Comparison of ENCODE assay signal across 8 mouse cellular contexts in the genomic region with DNA sequence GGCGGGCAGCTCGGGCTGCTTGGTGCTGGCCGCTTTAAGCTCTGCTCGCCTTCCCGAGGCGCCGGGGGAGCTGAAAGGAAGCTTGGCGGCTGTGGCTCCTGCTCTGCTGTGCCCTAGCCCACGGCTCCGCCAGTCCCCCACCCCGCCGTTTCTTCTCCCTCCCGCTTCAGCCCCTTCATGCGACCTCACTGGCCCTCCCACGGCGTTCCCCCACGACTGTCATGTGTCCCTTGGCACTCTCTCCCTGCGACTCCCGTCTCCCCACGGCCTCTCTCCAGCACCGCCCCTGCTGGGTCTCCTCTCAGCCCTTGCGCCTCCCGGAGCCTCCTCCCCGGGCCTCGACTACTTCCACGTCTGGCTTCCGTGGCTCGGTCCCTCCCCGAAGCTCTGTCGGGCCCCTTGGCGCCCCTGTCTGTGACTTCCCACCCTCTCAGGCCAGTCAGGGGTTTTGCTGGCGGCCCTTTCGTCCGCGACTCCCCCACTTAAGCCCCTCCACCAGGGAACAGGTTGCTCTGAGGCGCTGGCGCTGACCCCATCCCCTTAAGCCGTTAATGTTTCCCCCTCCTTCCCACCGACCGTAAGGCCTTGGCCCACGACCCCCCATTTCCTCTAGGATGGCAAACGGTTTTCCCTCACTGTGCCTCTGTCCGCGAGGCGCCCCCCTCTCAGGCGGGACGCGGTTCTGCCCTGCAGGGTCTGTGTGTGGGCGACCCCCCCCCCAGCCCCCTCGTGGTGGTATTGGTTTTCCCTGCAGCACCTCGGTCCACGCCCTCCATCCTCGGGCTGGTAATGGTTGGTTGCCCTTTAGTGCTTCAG. TPM values are rescaled to one million over a fixed set of nuclear protein-coding genes. Genes with fewer than 3 reads are reported as not detected.
DNase-seq lines count a peak whose midpoint lies in the region; ATAC-seq lines count a peak whose summit lies in the region.

No protein-coding gene starts in this region.

- intact Hi-C loops in heart, postnatal 14 days (cut with DNase I) = loop anchor here (10.0 kb wide), 1 partner anchor 1186 kb away; the partner anchor contains the start of gene Amot

- H3K9ac ChIP-seq in embryonic facial prominence, embryonic 14.5 days (ENCODE audit: low read depth, low read length) = peak overlapping the region; percentile 74
- peak overlapping the region; percentile 67 for H3K9ac ChIP-seq in midbrain, embryonic 16.5 days (ENCODE audit: low read depth, low read length)
- peak overlapping the region; percentile 44 for H3K9ac ChIP-seq in stomach, embryonic 15.5 days

- ATAC-seq in embryonic facial prominence, embryonic 14.5 days (ENCODE audit: low read depth) = peak; percentile 67
- ATAC-seq in midbrain, embryonic 16.5 days = peak; percentile 91
- peak; percentile 59 for ATAC-seq in stomach, embryonic 15.5 days (ENCODE audit: insufficient read depth, low FRiP score, low read depth)

- WGBS in embryonic facial prominence, embryonic 14.5 days = 38% methylated on average over 31 of the region's 53 CpGs
- 15% methylated on average over 46 of the region's 53 CpGs for WGBS in midbrain, embryonic 16.5 days
- 17% methylated on average over 47 of the region's 53 CpGs for WGBS in stomach, embryonic 15.5 days

- peak overlapping the region; percentile 74 for H3K27ac ChIP-seq in embryonic facial prominence, embryonic 14.5 days (replicated peaks; ENCODE audit: low read depth, low read length)
- H3K27ac ChIP-seq in midbrain, embryonic 16.5 days (ENCODE audit: low read length) = 0 out of 2 replicates have a peak overlapping the region, but pooled peaks have one; percentile 28
- H3K27ac ChIP-seq in stomach, embryonic 15.5 days = peak overlapping the region; percentile 63

- DNase-seq in embryo, embryonic 10 days (ENCODE audit: low spot score) = peak; percentile 12
- DNase-seq in embryo, embryonic 10.5 days (ENCODE audit: low spot score) = no peak
- DNase-seq in adrenal gland, adult 18-20 months (ENCODE audit: low spot score in 2 of 2) = peak; percentile 13 to 22
- DNase-seq in embryonic facial prominence, embryonic 14.5 days (ENCODE audit: low spot score) = no peak
- DNase-seq in heart, postnatal 14 days = peak; percentile 19 to 26
- peak; percentile 38 for DNase-seq in liver

- no peaks in the 10 kb centered on the region for H3K27me3 ChIP-seq in embryonic facial prominence, embryonic 14.5 days (replicated peaks; ENCODE audit: control insufficient read depth, insufficient read depth, low read length)
- H3K27me3 ChIP-seq in midbrain, embryonic 16.5 days (ENCODE audit: control insufficient read depth, insufficient read depth, low read depth, low read length) = no peaks in the 10 kb centered on the region
- H3K27me3 ChIP-seq in stomach, embryonic 15.5 days (replicated peaks) = no peaks in the 10 kb centered on the region

- H3K9me3 ChIP-seq in embryonic facial prominence, embryonic 14.5 days (ENCODE audit: control insufficient read depth, low read length) = no peaks in the 10 kb centered on the region
- no peaks in the 10 kb centered on the region for H3K9me3 ChIP-seq in midbrain, embryonic 16.5 days (replicated peaks; ENCODE audit: control insufficient read depth, low read length, poor library complexity, severe bottlenecking)
- no peaks in the 10 kb centered on the region for H3K9me3 ChIP-seq in stomach, embryonic 15.5 days

- H3K36me3 ChIP-seq in embryonic facial prominence, embryonic 14.5 days (ENCODE audit: control insufficient read depth, insufficient read depth, low read length) = no peaks in the 10 kb centered on the region
- no peaks in the 10 kb centered on the region for H3K36me3 ChIP-seq in midbrain, embryonic 16.5 days (ENCODE audit: control insufficient read depth, insufficient read depth, low read length)
- H3K36me3 ChIP-seq in stomach, embryonic 15.5 days = no peaks in the 10 kb centered on the region

- no peaks in the 10 kb centered on the region for H3K4me1 ChIP-seq in embryonic facial prominence, embryonic 14.5 days (ENCODE audit: control insufficient read depth, insufficient read depth, low read length)
- peaks cover 3% of the 10 kb centered on the region; the same call in 1 of the 2 replicates for H3K4me1 ChIP-seq in midbrain, embryonic 16.5 days (ENCODE audit: control insufficient read depth, insufficient read depth, low read length)
- 0 out of 2 replicates have a peak, but pooled peaks cover 3% of the 10 kb centered on the region for H3K4me1 ChIP-seq in stomach, embryonic 15.5 days

- H3K4me3 ChIP-seq in embryonic facial prominence, embryonic 14.5 days (ENCODE audit: low read depth, low read length) = peak overlapping the region; percentile 58
- peak overlapping the region; percentile 61 for H3K4me3 ChIP-seq in midbrain, embryonic 16.5 days (ENCODE audit: low read depth, low read length)
- H3K4me3 ChIP-seq in stomach, embryonic 15.5 days (replicated peaks) = peak overlapping the region; percentile 62

- H3K4me2 ChIP-seq in embryonic facial prominence, embryonic 14.5 days (ENCODE audit: low read depth, low read length) = peak overlapping the region; percentile 64
- peak overlapping the region; percentile 65 for H3K4me2 ChIP-seq in midbrain, embryonic 16.5 days (ENCODE audit: low read length)
- peak overlapping the region; percentile 73 for H3K4me2 ChIP-seq in stomach, embryonic 15.5 days

RNA-seq across cellular contexts. Expression of gene Alg13, which starts 0.8 kb away (rescaled TPM):
- total RNA-seq in adrenal gland, adult 18-20 months (2021) = 1 to 10 TPM; 8.7 TPM
- polyA plus RNA-seq in embryonic facial prominence, embryonic 14.5 days (2014; fragmentation: Nextera tagmentation; extraction: Ambion mirVana) = 17.4 and 19.5 TPM in 2 replicates
- 1 to 10 TPM; 5.2 to 7.0 TPM for total RNA-seq in heart, postnatal 14 days (2021)
- polyA plus RNA-seq in midbrain, embryonic 16.5 days (2015; fragmentation: Nextera tagmentation; extraction: Ambion mirVana) = 10.0 and 11.1 TPM in 2 replicates
- polyA plus RNA-seq in stomach, embryonic 15.5 days (2015; fragmentation: Nextera tagmentation; extraction: Ambion mirVana) = 15.4 and 18.0 TPM in 2 replicates

Comparison
In these comparisons a context has a peak if more than half of its experiments do, and no peak if none do; other contexts are left out.
1. DNase-seq: peak in embryo, embryonic 10 days (single experiment), adrenal gland, adult 18-20 months (2 of 2), heart, postnatal 14 days (2 of 2) and liver (single experiment); none in embryo, embryonic 10.5 days (single experiment) and embryonic facial prominence, embryonic 14.5 days (single experiment).
2. Peak in every context shown above with its lines, with median percentiles within 50 percentile points of each other: ATAC-seq, H3K27ac ChIP-seq, H3K4me2 ChIP-seq, H3K4me3 ChIP-seq and H3K9ac ChIP-seq.